Mouse (Mus musculus) E14TG2a.4 (cell line): Measurements from ENCODE around the gene Nicn1.

Experiments
- CTCF ChIP-seq: conservative IDR thresholded peaks from 2 replicates; pipeline ENCODE4 v1.5.1; 2014; ENCODE audit warnings: low read length
- NANOG ChIP-seq: IDR thresholded peaks from 2 replicates; pipeline ENCODE4 v1.6.1; 2014; ENCODE audit warnings: borderline replicate concordance, low read length, mixed read lengths

DNA sequence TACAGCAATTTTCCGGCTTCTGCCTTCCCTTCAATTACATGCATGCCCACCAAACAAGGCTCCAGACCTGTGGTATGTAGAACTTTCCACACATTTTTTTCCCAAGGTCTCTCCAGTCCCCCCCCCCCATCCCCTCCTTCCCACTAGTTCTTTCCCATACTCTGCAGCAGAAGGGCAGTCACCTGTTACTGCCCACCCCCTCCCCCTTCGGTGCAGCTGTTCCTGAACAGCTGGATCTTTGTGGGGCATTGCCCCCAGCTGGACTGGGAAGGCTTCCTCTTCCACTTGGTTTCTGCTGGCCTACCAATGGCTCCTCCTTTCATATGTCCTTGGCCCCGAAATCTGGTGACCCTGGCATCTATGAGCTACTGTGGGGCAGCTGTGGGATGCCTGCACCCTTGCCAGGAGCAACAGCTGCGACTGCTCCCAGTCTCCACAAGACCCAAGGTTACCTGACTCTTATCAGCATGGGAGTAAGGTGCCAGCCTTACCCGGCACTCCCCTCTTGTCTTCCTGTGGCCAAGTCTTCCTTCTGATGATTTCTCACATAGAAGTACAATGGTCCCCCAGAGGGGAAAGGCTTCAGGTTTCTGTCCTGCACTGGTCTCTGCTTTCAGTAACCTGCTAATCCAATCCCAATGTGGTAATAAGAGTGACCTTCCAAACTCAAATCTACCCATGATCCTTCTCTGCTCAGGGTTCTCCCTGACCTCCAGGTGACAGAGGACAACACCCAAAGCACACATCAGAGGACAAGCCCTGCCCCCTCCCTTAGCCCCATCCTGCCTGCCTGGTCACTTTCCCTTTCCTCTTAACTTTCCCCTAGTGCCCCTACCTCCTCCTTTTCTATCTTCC lies 15.5 kb upstream of the Nicn1 start:
- TF ChIP-seq CTCF (no peak), NANOG (no peak)
